Mouse (Mus musculus): ENCODE results near the gene Dlgap3. TPM values are rescaled to one million over a fixed set of nuclear protein-coding genes. Genes with fewer than 3 reads are reported as not detected.

Dlgap3 gene
- total RNA-seq, 4 experiments from 2014 or later: 313 to 384 (median 344) TPM

DNA sequence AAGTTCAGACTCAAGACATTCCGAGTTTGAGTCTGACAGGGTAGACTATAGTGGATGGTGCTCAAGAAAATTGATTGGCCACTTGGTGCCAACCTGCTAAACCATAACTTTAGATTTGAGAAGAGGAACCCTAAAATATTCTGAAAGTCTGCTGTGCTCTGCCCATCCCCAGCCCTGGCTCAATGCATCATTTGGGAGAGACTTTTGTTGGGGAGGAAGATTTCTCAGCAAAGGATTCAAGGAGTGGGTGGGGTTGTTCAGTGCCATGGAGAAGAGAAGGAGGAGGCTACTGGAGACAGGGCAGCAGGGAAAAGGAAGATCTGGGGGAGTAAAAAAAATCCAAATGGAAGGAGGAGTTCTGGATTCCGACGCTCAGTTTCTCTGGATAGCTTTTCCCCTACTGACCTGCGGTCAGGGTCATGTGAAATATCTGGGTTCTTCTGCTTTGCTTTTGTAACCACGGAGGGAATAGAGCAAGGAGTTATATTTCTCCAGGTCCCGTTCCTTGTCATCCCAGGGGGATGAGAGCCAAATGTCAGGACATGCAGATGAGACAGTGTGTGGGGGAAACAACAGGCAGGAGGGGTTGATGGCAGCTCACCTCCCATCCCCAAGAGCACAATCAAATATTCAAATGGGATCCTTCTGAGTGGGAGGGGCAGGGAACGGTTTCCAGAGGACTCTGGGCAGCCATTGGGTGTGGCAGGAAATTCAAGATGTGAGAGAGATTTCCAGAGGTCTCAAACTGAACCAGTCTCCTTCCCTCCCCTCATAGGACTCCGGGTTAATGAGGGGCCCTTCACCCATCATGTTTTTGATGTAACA is 5.3 kb downstream of the Dlgap3 start:
- peak in 1 of 2 experiments; percentile 65 for DNase-seq (ENCODE audit: low spot score in 2 of 2)

DNA sequence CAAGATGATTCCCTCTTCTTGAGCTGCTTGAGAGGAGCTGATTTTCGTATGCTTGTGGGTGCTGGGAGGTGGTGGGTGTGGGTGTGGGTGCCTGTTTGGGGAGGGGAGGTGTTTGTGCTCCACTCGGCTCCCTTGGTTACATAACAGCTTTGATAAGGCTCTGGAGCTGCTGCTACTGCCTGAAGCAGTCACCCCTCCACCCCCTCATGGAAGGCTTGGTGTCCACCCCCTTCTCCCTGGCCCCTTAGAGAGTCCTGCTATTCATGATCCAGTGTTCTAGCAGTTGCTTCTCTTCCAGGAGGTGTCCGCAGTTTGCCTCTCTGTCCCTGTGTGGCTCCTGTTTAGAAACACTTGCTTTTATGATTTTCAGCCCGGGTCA is 5.9 kb downstream of the Dlgap3 start:
- DNase-seq (ENCODE audit: low spot score in 2 of 2): peak in 1 of 2 experiments; percentile 85

DNA sequence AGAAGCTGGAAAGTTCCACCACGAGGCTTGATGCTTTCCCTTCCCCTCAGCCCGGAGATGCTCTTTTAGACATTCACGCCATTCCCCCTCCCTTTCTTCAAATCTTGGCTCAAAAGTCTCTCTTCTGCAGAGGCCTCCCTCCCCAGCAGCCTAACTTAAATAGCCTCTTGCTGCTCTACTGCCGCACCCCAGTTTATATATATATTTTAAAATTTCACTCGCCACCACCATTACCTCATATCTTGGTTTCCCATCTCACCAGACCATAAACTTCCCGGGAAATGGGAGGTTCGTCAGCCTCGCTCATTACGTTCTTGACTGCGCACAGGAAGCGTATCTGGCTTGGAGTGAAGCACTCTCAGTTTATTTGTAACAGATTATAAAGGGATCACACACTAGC is 9.0 kb downstream of the Dlgap3 start:
- DNase-seq (ENCODE audit: low spot score in 2 of 2): no peak

DNA sequence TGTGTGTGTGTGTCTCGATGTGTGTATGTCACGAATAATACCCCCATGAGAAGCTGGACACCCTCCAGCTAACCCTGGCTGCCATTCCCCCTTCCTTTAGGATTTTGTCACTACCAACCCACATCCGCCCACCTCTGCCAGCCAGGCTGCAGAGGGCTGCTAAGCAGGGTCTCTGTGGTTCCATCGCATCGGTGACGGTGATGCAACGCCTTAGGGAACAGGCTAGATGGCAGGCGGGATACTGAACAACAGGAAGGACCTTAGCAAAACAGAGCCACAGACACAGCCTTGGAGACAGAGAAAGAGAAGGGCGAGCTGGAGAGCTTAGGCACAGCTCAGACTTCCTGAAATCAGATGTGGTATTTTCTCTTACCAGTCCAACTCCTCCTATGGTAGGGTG is 9.7 kb downstream of the Dlgap3 start:
- peak in 1 of 2 experiments; percentile 69 for DNase-seq (ENCODE audit: low spot score in 2 of 2)

DNA sequence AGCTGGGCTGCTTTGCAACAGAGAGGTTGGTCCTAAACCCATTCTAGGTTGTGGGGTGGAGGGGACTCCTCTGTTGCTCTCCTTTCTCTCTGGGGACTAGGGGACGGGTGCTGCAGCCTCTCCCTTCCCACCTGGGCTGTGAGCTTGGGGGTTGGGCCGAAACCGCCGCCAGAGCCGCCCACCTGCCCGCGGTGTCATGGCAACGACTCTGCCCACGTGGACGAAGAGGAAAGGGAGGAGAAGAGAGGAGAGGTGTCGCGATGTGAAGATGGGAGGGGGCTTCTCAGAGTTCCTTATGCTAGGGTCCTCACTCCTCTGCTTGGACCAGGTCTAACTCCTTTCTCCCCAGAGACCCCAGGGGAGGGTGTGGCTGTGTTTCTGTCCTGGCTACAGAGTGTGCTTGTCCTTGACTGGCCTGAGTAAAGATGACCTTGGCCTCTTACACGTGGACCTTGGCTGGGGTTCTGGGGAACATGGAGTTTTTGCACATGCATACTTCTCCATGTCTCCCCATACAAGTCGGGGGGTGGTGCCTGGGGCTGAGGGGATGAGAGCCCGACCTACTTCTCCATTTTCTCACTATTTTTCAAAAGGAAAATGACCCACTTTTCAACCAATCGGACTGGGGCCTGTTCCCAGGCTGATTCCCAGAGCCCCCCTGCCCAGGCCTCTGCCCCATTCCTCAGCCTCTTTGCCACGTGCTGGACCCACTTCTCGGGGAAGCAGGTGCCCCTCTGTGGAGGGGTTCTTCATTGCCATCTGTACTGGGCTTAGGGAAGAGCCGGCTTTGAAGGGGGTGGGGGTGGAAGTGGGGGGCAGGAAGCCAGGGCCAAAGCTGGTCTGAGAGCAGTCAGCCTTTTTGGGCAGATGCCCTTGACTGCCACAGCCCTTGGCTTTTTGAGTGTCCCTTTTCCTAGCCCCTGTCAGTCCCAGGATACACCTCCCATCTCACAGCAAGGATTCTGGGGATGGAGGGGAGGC is 10.8 kb downstream of the Dlgap3 start:
- DNase-seq (ENCODE audit: low spot score in 2 of 2): peak in 1 of 2 experiments; percentile 67

DNA sequence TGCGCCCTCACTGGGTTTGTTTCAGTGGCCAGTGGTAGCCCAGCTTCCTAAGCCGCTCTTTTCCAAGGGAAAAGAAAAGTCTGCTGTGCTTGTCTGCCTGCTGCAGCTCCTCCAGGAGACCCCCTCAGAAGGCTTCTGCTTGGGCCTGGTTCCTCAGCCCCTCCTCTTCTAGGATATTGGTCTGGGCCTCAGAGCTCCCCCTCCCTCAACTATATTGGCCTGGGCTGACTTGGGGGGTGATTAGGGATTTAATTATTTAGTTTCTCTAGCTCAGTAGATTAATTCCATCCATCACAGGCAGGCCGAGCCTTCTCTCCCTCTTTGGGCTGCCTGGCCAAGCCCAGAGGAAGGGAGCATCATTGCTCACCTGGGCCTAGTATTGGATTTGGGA is 11.4 kb downstream of the Dlgap3 start:
- DNase-seq (ENCODE audit: low spot score in 2 of 2): no peak

DNA sequence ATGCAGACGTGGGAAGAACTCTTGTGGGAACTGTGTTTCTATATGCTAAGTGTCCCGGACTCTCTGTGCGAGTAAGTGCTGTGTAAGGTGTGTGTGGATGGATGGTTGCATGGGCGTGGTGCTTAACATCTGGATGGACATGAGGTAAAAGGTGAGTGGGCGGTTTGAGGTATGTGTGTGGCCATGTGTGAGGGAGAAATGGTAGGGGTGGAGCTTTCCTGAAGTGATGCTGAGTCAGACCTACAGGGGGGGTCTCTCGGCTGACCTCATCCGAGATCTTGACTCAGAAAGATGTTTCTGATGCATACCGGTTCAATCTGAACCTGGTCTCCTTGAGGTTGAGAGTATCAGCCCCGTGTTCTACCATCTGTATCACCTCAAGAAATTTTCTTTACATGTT is 12.0 kb downstream of the Dlgap3 start:
- DNase-seq (ENCODE audit: low spot score in 2 of 2): no peak

DNA sequence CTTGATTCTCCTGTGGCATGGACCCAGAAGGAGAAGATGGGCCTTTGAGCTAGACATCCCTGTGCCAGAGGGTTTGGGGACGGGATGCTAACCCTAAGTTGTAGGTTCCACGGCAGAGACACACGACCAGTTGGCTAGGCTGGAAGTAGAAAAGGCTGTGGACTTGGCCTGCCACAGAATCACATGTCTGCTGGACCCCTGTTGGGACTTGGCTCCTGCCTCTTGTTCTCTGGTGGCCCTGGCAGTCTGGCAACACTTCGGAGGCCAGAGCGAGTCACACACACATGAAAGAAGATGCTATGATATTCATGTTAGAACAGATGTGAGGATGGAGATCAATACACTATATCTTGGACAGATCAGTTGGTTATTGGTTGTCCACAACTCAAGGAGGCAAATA is 14.9 kb downstream of the Dlgap3 start:
- no peak for DNase-seq (ENCODE audit: low spot score in 2 of 2)

DNA sequence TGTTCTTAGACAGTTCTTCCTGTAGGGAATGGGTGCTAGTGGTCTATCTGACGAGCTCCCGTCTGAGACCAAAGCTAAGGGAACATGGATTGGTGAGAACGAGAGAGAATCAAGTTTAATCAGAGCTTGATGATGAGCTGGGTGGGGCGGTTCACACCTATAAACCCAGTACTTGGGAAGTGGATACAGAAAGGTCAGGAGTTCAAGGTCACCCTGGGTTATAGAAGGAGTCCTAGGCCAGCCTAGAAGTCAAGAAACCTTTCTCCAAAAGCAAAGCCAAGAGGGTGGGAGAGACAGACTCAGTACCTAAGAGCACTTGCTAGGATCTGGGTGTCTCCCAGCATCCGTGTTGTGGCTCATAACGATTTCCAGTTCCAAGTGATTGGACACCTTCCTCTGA is 21.9 kb downstream of the Dlgap3 start:
- no peak for DNase-seq (ENCODE audit: low spot score in 2 of 2)

DNA sequence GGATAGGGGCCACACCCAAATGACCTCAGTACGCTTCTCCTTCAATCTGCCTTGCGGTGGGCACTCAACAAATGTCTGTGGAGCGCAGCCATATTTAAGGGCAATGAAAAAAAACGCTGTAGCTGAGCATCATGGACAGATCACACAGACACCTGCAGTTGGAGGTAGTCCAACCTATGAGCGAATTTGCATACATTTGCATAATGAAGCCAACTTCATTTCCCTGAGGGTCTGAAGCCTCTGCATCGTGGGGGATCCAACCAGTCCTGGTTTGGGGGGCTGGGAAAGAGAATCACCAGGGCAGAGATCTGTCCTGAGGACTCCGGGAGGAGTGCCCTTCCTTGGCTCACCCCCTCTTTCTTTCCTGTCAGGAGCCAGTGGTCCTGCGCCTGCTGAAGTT is 23.7 kb downstream of the Dlgap3 start:
- DNase-seq (ENCODE audit: low spot score in 2 of 2): no peak

DNA sequence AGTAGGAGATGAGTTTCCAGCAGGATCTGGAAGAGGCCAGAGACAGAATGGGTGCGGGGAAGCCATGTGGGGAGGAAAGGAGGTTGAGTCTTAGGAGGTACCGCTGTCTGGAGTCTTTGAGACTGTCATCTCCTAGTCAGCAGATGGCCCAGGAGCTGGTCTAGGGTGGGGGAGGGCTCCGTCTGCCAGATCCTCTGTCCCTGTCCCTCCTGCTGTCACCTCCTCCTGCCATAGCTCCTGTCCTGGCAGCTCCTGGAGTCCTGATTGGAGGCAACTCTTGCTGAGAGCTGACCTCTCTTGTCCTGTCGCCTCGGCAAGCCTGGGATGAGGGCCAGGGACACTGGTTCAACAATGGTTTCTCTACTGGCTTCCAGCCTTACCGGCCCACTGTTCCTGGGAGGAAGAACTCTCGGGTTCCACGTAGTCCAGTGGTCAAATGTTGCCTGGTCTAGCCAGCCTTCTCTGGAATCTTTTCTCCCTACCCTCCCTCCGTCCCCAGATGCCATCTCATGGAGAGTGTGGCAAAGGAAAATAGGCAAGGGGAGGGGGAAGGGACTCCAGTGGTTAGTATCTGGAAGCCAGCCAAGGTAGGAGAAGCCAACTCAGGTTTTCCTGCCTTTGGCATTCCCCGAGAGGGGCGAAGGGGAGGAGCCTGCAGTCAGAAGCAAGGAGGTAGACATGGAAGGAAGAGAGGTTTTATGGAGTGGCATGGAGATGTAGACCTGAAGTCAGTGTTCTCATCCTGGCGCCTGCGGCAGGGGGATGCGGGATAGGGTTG is 24.6 kb downstream of the Dlgap3 start:
- DNase-seq (ENCODE audit: low spot score in 2 of 2): peak in 1 of 2 experiments; percentile 60

DNA sequence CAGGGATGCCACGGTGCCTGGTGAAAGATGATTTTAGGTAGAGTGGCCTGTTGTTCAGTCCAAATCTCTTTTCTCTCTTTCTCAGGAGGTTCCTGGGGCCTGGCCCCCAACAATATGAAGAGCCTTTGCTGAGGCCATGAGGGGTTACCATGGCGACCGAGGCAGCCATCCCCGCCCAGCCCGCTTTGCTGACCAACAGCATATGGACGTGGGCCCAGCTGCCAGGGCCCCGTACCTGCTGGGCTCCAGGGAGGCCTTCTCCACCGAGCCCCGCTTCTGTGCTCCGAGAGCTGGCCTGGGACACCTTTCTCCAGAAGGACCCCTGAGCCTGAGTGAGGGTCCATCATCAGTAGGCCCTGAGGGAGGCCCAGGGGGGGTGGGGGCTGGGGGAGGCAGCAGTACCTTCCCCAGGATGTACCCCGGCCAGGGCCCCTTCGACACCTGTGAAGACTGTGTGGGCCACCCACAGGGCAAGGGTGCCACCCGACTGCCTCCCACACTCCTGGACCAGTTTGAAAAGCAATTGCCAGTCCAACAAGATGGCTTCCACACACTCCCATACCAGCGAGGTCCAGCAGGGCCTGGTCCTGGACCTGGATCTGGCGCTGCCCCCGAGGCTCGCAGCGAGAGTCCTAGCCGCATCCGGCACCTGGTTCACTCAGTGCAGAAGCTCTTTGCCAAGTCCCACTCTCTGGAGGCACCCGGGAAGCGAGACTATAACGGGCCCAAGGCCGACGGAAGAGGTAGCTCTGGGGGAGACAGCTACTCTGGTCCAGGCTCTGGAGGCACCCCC is 25.7 kb downstream of the Dlgap3 start:
- DNase-seq (ENCODE audit: low spot score in 2 of 2): no peak

DNA sequence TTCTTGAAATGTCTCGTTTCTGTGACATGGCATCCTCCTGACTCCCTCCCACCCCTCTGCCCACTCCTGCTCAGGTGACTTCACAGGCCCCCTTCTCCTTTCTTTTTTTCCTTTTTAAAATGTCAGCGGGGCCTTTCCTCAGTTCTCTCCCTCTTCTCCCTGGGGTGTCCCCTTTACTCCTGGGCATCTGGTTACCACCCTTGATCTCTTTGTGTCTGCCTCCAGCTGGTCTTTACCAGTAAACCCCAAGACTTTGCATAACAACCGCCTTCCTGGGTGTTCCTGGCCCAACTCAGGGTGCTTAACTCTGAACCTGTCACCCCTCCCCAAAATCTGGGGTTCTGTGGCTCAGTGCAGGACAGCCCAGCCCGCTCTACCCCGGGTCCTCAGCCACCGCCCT is 29.6 kb downstream of the Dlgap3 start:
- DNase-seq (ENCODE audit: low spot score in 2 of 2): no peak

DNA sequence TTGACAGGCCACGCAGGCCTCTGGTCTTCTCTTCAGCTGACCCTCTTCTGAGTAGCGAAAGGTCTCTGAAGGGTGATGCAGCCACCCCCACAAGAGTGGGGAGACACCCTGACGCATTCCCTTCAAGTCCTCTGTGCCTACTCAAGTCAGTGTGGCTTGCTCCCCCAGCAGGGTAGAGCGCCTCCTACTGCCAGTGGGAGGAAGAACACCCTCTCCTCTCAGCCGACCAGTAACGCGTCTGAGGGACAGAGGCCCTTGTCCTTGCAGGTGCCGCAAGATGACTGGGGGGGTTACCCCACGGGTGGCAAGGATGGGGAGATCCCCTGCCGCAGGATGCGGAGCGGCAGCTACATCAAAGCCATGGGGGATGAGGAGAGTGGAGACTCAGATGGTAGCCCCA is 30.4 kb downstream of the Dlgap3 start:
- DNase-seq (ENCODE audit: low spot score in 2 of 2): no peak

DNA sequence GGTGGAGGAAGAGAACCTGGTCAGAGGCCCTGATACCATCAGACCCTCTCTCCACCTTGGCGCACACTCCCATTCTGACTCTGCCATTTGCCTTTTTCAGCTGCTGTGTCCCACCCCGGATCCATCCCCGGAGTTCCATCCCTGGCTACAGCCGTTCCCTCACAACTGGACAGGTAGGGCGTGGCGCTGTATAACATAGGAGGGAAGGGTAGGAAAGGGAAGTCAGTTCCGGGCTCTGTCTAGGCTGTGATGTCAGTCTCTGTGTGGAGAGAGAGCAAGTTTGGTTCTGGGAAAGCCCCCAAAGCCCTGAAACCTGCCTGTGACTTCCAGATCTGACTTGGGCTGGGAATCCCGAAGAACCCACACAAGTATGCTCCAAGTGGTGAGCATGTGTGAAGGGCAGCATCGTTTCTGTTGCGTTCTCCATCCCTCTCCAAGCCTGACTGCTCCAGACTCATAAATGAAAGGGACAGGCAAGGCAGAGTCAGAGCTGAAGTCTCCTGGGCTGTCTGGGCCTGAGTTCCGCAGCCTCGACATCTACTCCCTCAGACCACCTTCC is 31.2 kb downstream of the Dlgap3 start:
- no peak for DNase-seq (ENCODE audit: low spot score in 2 of 2)

DNA sequence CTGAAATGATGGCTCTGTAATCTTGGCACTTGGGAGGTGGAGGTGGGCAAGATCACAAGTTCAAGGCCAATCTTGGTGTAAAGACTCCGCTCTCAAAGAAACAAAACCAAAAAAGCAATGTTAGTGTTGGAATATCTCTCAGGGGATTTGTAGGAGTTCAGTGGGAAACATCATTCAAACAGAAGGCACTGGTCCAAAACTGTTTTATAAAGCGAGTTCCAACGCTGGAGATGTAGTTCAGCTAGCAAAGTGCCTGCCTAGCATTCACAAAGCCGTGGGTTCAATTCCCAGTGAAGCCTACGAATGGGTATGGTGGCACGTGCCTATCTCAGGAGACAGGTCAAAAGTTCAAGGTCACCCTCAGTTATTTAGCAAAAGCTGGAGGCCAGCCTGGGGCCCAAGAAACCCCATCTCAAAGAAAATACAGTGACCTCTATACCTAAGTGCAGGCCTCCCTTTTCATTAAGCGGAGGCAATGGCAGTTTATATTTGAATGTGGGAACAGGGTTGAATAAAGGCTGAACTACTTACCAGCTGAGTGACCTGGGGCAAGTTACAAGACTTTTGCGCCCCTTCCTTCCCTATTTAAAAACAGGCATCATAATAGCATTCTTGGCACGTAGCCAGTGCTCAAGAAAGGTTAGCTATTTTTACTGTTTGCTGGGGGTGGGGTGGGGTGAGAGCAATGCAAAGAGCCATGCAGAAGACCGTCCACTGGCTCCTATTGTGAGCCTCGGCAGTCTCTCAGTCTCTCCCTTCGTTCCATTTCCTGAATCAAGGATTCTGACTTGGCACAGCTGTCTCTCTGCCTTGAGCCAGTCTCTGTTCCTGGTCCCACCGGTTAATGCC is 32.0 kb downstream of the Dlgap3 start:
- DNase-seq (ENCODE audit: low spot score in 2 of 2): no peak

DNA sequence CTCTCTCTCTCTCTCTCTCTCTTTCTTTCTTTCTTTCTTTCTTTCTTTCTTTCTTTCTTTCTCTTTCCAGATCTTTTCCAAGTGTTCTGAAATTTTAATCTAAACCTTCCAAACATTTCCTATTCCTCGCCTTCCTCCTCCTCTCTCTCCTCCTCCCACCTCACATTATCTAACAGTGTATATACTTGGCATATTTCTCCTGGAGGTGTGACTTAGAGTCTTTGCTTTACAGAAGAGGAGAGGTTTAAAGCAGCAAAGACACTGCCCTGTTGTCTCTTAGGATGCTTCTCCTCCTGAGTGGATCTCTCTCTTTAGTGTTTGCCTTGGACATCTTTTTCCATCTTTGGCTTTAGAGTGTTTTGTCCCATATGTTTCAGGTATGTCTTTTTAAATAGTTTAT is 34.1 kb downstream of the Dlgap3 start:
- DNase-seq (ENCODE audit: low spot score in 2 of 2): no peak

DNA sequence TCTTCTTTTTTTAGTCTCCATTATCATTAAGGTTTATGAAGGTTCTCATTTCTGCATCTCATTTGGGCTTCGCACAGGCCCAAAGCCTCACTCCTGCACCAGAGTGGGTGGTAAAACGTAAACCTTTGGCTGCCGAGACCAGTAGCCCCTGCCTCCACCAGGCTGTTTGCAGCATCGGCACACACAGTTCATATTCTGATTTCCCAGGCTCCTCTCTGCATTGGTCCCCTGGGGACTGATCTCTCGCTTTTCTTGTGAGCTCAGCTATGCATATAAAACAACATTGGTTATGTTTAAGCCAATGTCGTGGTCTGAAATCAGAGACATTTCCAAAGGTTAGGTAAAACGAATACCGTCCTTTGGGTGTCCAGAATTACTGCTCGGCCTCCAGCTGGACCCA is 42.3 kb downstream of the Dlgap3 start:
- DNase-seq (ENCODE audit: low spot score in 2 of 2): no peak

DNA sequence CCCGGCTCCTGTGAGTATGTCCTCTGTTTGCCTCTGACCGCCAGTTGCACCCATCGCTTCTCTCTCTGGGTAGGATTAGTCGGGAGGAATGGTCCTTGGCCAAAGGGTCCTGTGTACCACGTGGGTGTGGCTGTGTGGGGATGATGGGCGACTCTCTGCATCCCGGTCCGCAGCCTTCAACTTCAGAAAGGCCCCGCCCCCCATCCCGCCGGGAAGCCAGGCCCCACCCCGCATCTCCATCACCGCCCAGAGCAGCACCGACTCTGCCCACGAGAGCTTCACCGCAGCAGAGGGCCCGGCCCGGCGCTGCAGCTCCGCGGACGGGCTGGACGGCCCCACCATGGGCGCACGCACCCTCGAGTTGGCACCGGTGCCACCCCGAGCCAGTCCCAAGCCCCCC is 45.5 kb downstream of the Dlgap3 start:
- no peak for DNase-seq (ENCODE audit: low spot score in 2 of 2)

DNA sequence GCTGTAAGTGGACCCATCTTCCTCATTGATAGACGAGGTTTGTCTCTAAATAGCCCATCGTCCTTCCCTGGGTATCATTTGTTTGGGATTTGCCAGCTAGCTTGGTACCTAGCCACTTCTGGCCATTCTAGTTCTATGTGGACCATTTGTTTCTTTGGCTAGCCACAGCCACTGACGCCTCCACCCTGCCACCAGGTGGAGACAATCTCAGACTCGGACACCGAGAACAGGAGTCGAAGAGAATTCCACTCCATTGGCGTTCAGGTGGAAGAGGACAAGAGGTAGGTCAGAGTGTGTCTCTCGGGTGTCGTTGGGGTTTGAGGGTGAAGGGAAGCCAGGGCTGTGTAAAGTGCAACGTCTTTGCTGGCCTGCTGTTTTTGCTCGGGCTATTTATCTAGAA is 46.1 kb downstream of the Dlgap3 start:
- DNase-seq (ENCODE audit: low spot score in 2 of 2): no peak
